Mouse (Mus musculus) midbrain, embryonic 16.5 days (tissue): Measurements from ENCODE around the gene Duox1. TPM values are rescaled to one million over a fixed set of nuclear protein-coding genes. Genes with fewer than 3 reads are reported as not detected.

ENCODE experiments used
- ATAC-seq: fragments of 200-750 bp; cut with Nextera tagmentation; 2 replicates; pipeline ENCODE4 v1.8.0; 2017; ENCODE audit warnings: moderate TSS enrichment
- H3K27ac ChIP-seq: fragments of 300-500 bp; sonication (generic); 2 replicates; pipeline ENCODE4 v1.5.1; 2014; ENCODE audit warnings: mild to moderate bottlenecking, low read length, mixed read lengths
- H3K27me3 ChIP-seq: fragments of 300-500 bp; sonication (generic); 2 replicates; pipeline ENCODE4 v1.6.1; 2014; ENCODE audit warnings: low read depth, low read length, mixed read lengths; ENCODE audit not compliant: control insufficient read depth, insufficient read depth
- H3K36me3 ChIP-seq: fragments of 300-500 bp; sonication (generic); 2 replicates; pipeline ENCODE4 v1.6.1; 2014; ENCODE audit warnings: mild to moderate bottlenecking, low read length, moderate library complexity, mixed read lengths; ENCODE audit not compliant: control insufficient read depth, insufficient read depth
- H3K4me1 ChIP-seq: fragments of 300-500 bp; sonication (generic); 2 replicates; pipeline ENCODE4 v1.6.1; 2014; ENCODE audit warnings: mild to moderate bottlenecking, low read length, mixed read lengths; ENCODE audit not compliant: control insufficient read depth, insufficient read depth
- H3K4me2 ChIP-seq: fragments of 300-500 bp; sonication (generic); 2 replicates; pipeline ENCODE4 v1.6.1; 2014; ENCODE audit warnings: mild to moderate bottlenecking, low read length, mixed read lengths
- H3K4me3 ChIP-seq: fragments of 300-500 bp; sonication (generic); 2 replicates; pipeline ENCODE4 v1.5.1; 2014; ENCODE audit warnings: low read depth, mild to moderate bottlenecking, low read length, moderate library complexity, mixed read lengths
- H3K9ac ChIP-seq: fragments of 300-500 bp; sonication (generic); 2 replicates; pipeline ENCODE4 v1.6.1; 2014; ENCODE audit warnings: low read depth, low read length, mixed read lengths
- H3K9me3 ChIP-seq: fragments of 300-500 bp; sonication (generic); replicated peaks from 2 replicates; pipeline ENCODE4 v1.6.1; 2014; ENCODE audit warnings: mild to moderate bottlenecking, low read length, mixed read lengths; ENCODE audit not compliant: control insufficient read depth, poor library complexity, severe bottlenecking
- WGBS: fragments of 180-500 bp; shearing (Covaris S2); extraction: QIAGEN DNeasy Blood & Tissue Kit; methylation state at CpG from one replicate; pipeline ENCODE4 v1.1.7; 2014; 5-methylcytosine and 5-hydroxymethylcytosine counted together
- polyA plus RNA-seq: library from polyadenylated mRNA; unstranded; fragments of >200 nt; fragmentation: Nextera tagmentation; extraction: Ambion mirVana; gene quantifications from 2 replicates; pipeline ENCODE4 v1.2.1, GENCODE M21; 2015

Gene Duox1
- polyA plus RNA-seq, 1 experiment from 2014 or later: 0.11 TPM

DNA sequence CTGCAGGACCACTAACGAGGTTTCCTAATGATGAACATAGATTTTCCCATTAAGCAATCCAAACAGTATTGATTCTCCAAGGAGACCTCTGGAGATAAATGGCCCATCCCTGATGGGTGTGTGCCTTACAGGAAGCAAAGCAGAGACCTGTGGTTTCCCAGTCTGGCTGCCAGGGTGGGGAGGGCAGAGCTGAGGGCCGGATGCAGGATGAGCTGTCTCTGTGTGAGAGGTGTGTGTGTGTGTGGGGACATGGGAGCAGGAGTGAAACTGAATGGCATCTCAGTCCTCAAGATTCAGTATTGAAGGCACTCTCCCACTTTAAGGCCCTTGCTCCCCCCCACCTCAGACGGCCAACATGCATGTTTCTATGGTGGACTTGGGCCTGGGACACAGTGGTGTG lies 40.7 kb downstream of the Duox1 start:
- 79% methylated on average over 3 of the region's 3 CpGs for WGBS

GRCm38 (mm10) chr2:122360310-122360709 lies 44.8 kb downstream of the Duox1 start:
- Histone ChIP-seq H3K27ac (no peak overlapping the region), H3K36me3 (peaks cover 17% of the 10 kb centered on the region; the same call in 1 of the 2 replicates), H3K9me3 (no peaks in the 10 kb centered on the region), H3K27me3 (no peaks in the 10 kb centered on the region), H3K4me1 (no peaks in the 10 kb centered on the region), H3K4me3 (no peak overlapping the region), H3K9ac (no peak overlapping the region), H3K4me2 (no peak overlapping the region)
- no peak for ATAC-seq
- 91% methylated on average over 6 of the region's 6 CpGs for WGBS

More for the DNA sequence above, 40.7 kb downstream of the Duox1 start:
- Histone ChIP-seq H3K9ac (no peak overlapping the region), H3K4me2 (no peak overlapping the region), H3K4me3 (no peak overlapping the region), H3K27ac (no peak overlapping the region), H3K4me1 (peaks cover 15% of the 10 kb centered on the region), H3K9me3 (no peaks in the 10 kb centered on the region), H3K27me3 (no peaks in the 10 kb centered on the region), H3K36me3 (peaks cover 15% of the 10 kb centered on the region; the same call in 1 of the 2 replicates)
- no peak for ATAC-seq

DNA sequence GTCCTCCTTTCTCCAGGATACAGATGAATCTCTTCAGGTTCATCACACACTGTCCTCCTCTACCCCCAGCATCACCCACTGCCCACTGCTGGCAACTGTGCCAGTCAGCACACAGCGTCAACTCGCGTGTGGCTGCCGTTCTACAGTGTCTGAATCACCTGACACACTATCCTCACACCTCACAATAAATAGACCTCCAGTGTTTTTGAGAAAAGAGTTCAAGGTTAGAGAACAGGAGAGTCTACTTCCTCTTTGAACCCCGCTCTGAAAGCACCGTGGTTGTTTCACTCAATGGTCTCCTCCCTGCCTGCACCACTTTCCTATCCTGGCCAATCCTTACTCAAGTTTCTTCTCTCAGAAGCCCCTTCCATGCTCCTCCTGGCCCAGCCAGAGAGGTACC lies 45.7 kb downstream of the Duox1 start:
- Histone ChIP-seq H3K9ac (no peak overlapping the region), H3K27ac (no peak overlapping the region), H3K4me2 (no peak overlapping the region), H3K9me3 (no peaks in the 10 kb centered on the region), H3K36me3 (peaks cover 13% of the 10 kb centered on the region; the same call in 1 of the 2 replicates), H3K4me1 (peaks cover 5% of the 10 kb centered on the region), H3K4me3 (no peak overlapping the region), H3K27me3 (no peaks in the 10 kb centered on the region)
- ATAC-seq: no peak
- WGBS: 93% methylated on average over 6 of the region's 6 CpGs

GRCm38 (mm10) chr2:122361868-122362621 lies 46.6 kb downstream of the Duox1 start:
- H3K9me3 ChIP-seq: no peaks in the 10 kb centered on the region
- peaks cover 13% of the 10 kb centered on the region for H3K4me1 ChIP-seq
- no peaks in the 10 kb centered on the region for H3K27me3 ChIP-seq
- 66% methylated on average over 10 of the region's 10 CpGs for WGBS
- no peak overlapping the region for H3K9ac ChIP-seq
- H3K4me2 ChIP-seq: no peak overlapping the region
- no peak overlapping the region for H3K4me3 ChIP-seq
- H3K36me3 ChIP-seq: peaks cover 8% of the 10 kb centered on the region; the same call in 1 of the 2 replicates
- no peak overlapping the region for H3K27ac ChIP-seq
- ATAC-seq: no peak

DNA sequence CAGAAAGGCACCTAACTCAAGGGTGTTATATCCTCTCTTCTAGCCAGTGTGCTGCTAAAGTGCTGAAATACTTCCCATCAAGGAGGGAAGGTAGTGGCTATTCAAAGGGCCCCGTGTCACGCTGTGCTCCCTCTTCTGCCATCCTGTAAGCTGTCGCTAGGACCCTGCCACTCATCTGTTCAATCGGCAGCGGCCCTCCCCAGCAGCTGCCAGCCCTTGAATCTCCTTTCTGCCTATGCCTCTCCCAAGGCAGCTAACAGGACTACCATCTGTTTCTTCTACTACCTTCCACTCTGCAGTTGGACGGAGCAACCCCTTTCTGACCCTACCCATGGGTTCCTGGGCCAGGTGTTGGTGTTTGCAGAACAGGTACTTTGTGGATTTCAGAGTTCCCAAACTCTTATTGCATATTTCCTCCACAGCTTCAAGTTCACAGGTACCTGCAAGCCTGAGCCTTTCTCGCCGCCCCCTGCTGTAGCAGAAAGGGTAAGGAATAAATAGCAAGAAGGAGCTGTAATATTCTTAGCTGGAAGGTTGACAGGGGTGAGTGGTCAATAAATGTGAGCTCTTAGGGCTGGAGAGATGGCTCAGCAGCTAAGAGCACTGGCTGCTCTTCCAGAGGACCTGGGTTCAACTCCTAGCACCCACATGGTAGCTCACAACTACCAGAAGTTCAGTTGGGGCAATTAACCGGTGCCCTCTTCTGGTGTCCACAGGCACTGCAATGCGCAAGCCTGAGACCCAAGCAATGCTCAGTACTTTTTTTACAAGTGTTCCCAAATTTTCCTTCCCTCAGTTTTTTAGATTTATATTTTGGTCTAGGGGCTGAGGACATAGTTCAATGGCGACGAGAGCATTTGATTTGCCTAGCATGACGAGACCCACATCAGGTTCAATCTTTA lies 47.4 kb downstream of the Duox1 start:
- no peak for ATAC-seq
- H3K9me3 ChIP-seq: no peaks in the 10 kb centered on the region
- 73% methylated on average over 13 of the region's 13 CpGs for WGBS
- H3K4me3 ChIP-seq: no peak overlapping the region
- H3K36me3 ChIP-seq: 0 out of 2 replicates have a peak, but pooled peaks cover 6% of the 10 kb centered on the region
- H3K9ac ChIP-seq: no peak overlapping the region
- no peak overlapping the region for H3K4me2 ChIP-seq
- H3K27me3 ChIP-seq: no peaks in the 10 kb centered on the region
- peaks cover 20% of the 10 kb centered on the region for H3K4me1 ChIP-seq
- H3K27ac ChIP-seq: no peak overlapping the region

- Histone ChIP-seq H3K9ac (no peak overlapping the region), H3K9me3 (no peaks in the 10 kb centered on the region), H3K36me3 (0 out of 2 replicates have a peak, but pooled peaks cover 6% of the 10 kb centered on the region), H3K4me3 (no peak overlapping the region), H3K27ac (no peak overlapping the region), H3K4me2 (no peak overlapping the region), H3K4me1 (peaks cover 22% of the 10 kb centered on the region), H3K27me3 (no peaks in the 10 kb centered on the region)
- 92% methylated on average over 3 of the region's 3 CpGs for WGBS
- ATAC-seq: no peak
Measured at GRCm38 (mm10) chr2:122364352-122364944, 49.0 kb downstream of the Duox1 start.

DNA sequence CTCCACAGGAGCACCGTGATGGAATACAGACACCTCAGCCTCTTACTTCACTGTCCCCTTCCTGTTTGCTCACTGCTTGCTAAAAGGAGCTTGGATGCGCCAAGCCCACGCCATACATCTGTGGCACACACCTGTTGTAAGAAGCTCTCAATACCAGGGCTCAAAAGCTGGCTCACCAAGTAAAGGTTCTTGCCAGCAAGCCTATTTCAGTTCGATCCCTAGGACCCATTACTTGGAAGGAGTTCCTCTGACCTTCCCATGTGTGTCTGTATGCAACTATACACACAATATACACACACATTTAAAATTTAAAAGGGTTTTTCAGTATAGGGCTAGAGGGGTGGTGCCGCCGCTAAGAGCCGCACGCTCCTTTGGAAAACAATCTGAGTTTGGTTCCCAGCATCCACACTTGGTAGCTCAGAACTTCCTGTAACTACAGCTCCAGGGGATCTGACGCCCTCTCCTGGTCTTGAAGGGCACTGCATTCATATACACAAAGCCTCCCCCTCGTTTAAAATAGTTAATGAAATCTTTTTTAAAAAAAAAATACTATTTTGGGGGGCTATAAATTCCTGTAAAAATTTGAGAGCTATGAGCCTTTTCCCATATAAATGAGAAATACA lies 49.9 kb downstream of the Duox1 start:
- peaks cover 26% of the 10 kb centered on the region for H3K4me1 ChIP-seq
- H3K9ac ChIP-seq: no peak overlapping the region
- H3K27ac ChIP-seq: no peak overlapping the region
- WGBS: 89% methylated on average over 10 of the region's 10 CpGs
- H3K4me2 ChIP-seq: no peak overlapping the region
- H3K27me3 ChIP-seq: no peaks in the 10 kb centered on the region
- no peak for ATAC-seq
- 0 out of 2 replicates have a peak, but pooled peaks cover 6% of the 10 kb centered on the region for H3K36me3 ChIP-seq
- no peaks in the 10 kb centered on the region for H3K9me3 ChIP-seq
- no peak overlapping the region for H3K4me3 ChIP-seq

DNA sequence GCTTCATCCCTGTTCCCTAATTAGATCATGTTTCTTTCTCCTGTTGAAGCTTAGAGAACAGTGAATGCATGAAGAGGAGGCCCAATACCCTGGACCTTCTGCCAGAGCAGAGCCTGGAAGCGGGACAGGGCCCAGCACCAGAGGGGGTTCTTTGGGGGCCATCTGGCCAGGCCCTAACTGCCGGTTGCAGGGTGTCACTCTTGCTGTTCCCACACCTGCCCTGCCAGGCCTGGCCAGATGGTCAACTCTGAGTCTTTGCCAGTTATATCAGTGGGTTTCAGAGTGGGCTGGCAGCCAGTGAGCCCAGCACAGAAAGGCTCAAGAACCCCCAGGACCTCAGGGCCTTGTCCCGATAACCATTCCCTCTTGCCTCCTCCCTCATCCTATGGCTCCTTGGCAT lies 50.6 kb downstream of the Duox1 start:
- peak overlapping the region; percentile 87 for H3K4me2 ChIP-seq
- no peaks in the 10 kb centered on the region for H3K27me3 ChIP-seq
- H3K36me3 ChIP-seq: 0 out of 2 replicates have a peak, but pooled peaks cover 6% of the 10 kb centered on the region
- H3K4me1 ChIP-seq: peaks cover 26% of the 10 kb centered on the region
- peak overlapping the region; percentile 95; the same call in 1 of the 2 replicates for H3K4me3 ChIP-seq
- H3K9me3 ChIP-seq: no peaks in the 10 kb centered on the region
- WGBS: 59% methylated on average over 3 of the region's 3 CpGs
- no peak for ATAC-seq
- 0 out of 2 replicates have a peak overlapping the region, but pooled peaks have one; percentile 2 for H3K27ac ChIP-seq
- peak overlapping the region; percentile 42 for H3K9ac ChIP-seq
